Mouse (Mus musculus): ENCODE results near the gene Chml.

Chml gene

DNA sequence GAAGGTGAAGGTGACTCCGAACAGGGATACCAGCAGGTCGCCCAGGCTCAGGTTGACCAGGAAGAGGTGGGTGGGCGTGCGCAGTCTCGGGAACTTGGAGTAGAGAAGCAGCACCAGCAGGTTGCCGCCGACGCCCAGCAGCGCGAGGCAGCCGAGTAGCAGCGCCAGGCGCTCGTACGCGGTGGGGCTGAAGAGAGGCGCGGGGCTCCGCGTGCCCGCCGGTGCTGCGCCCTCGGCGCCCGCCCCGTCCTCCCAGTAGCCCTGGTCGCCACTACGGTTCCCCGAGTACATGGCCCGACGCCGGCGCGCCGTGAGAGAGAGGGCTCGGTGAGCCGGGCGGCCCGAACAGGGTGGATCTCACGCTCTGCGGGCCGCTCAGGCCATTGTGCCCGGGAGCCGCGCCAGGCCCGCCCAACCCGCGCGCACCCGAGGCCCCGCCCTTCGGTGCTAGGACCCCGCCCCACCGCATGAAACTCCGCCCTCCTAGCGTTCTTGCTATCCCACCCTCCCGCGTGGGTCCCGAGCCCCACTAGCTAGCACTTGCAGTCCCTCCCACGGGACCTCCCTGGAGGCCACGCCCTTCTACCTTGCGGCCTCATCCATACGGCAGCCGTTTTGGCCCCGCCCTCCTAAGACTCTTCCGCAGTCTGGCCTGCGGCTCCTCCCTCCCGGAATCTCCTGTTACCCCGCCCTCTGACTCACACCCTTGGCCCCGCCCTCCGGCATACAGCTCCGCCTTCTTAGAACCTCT lies at the start of gene Chml, which contains the start of gene Opn3:
Chml (minus strand) TSS at position 656 of the 751 bp plus-strand sequence.
Opn3 (minus strand) TSS at position 531 of the 751 bp plus-strand sequence.
- peak; percentile 99 for DNase-seq

- no peak for DNase-seq
Observed at GRCm38 (mm10) chr1:175725771-175726170, 33.1 kb upstream of the Chml start.

GRCm38 (mm10) chr1:175716832-175717231 lies 24.1 kb upstream of the Chml start:
- no peak for DNase-seq

DNA sequence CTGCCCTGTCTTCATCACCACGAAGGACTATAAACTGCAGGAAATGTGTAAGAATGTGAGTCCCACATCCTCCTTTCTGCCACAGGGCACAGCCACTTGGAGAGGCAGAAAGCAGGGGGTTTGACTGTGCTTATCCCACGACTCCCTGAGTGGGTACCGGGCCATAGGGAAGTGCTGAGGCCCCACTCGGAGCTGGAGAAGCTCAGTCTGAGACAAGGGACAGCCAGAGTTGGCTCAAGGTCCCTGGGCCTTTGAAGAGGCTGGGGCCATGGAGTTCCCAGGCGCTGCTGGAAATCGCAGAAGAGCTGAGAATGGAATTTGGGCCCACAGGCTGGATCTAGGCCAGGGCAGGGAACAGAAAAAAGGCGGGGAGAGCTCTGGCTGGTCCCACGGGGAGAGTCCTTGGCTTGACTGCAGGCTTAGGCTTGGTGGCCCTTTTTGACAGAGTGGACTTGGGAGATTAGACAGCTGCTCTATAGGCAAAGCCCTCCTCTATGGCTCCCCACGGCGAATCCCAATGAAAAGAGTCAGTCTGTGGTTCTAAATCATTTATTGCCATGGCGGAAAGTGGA lies 19.7 kb upstream of the Chml start:
- DNase-seq, result peak; percentile 28 to 44

DNA sequence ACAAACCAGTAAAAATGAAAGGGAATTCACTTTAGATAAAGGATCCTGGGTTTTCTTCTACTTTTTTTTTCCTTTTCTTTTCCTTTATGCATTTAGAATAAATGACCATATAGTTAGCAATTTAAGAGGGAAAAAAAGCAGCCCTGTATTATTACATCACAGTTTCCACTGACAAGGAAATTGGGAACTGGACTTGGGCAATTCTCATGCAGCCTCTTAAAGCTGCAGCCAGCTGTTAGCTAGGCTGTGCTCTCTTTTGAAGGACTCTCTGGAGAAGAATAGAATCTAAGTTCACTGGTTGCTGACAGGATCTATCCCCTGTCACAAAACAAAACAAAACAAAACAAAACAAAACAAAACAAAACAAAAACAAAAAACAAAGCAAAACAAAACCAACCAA lies 15.3 kb upstream of the Chml start:
- no peak for DNase-seq

- no peak for DNase-seq
Observed at GRCm38 (mm10) chr1:175707599-175707998, 14.9 kb upstream of the Chml start.

DNA sequence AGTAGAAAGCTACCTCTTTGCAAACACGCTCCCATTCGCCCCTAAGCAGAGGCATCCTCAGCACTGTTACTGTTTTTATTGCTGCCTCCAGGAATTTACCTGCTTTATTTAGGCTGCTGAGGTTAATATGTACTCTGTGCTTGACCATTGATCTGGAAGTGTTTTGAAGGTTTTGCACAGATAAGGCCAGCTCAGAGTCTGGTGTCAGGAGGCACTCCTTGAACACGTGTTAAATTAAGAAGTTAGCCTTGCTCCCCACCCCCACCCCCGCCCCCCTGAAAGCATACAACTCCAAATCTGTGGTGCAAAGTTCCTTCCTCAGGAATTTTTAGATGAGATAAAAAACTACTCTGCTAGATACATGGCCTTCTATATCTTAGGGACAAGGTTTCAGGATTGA lies 8.4 kb upstream of the Chml start:
- no peak for DNase-seq

DNA sequence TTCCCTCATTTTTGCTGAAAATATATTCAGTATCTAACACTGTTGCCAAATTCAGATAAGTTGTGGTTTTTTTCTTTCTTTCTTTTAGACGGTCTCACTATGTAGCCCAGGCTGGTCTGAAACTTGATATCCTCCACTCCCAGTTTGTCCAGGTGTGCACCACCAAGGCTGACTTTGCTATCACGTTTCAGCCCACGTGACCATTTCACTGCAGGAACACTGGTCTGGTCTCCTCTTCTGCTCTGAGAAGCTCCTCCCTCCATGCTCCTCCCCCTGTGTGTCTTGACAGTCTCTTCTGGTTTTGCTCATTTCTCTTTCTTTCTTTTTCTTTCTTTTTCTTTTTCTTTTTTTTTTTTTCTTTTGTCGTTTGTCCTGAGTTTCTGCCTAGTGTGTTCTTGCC lies 7.1 kb upstream of the Chml start:
- no peak for DNase-seq

GRCm38 (mm10) chr1:175699375-175699774 lies 6.7 kb upstream of the Chml start:
- DNase-seq, result no peak

DNA sequence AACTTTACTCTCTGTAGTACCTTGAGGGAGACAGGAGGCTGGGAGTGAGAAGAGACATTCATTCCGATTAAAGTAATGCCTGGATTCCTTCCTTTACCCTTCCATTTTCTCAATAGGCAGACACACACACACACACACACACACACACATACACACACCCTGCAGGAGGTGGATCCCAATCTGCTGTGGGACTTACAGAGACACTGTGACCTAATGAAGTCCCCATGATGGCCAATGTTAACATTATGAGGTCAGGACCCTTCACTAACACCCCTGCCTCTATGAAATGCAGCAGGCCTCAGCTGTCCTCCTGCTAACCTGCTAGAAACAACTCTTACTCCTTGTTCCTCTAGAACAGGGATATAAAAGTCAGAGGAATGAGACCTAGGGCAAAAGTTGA lies 5.6 kb upstream of the Chml start, which contains the start of gene Wdr64:
Wdr64 (plus strand) TSS at position 301 of the 400 bp plus-strand sequence.
- no peak for DNase-seq

- DNase-seq, result peak in 1 of 2 experiments; percentile 10
Observed at GRCm38 (mm10) chr1:175693429-175693960, 794 bp upstream of the Chml start.

DNA sequence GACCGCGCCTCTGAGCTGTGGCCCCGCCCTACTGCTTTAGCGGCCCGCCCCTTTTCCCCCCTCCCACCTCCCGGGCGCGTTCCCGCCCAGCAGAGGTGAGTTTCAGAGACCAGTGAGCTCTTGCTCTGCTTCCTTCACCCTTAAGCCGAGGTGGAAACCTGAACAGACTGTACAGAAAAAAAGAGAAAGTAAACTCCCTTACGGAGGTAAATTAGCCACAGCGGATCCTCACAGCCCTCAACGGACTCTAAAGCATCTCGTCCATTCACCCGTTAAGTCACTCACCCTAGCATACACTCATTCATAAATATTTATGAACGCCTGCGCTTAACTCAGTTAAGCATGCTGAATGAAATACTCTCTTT lies 278 bp upstream of the Chml start:
- no peak for DNase-seq

GRCm38 (mm10) chr1:175691686-175692245 lies 935 bp downstream of the Chml start:
- DNase-seq, result no peak

DNA sequence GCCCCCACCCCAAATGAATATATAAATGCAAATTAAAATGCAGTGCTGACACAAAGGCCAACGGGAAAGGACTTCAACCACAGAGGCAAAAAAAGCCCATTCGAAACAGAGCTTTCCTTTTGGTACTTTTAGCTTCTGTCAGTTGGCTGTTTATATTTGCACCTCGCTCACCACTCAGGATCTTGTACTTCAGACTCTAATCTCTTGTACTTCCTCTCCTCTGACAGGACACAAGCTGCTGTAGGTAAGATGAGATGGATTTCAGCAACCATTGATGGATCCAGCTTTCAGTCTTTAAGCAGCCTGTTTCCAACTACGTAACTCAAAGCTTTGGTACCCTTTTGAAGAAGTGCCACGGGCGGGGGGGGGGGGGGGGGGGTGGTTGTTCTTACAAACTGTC lies 11.7 kb downstream of the Chml start:
- DNase-seq, result no peak

- no peak for DNase-seq
Observed at GRCm38 (mm10) chr1:175677459-175677858, 15.2 kb downstream of the Chml start.

GRCm38 (mm10) chr1:175675116-175675515 lies 17.6 kb downstream of the Chml start:
- no peak for DNase-seq

- DNase-seq, result no peak
Observed at GRCm38 (mm10) chr1:175673563-175674325, 19.0 kb downstream of the Chml start.

- no peak for DNase-seq
Observed at GRCm38 (mm10) chr1:175671626-175672025, 21.1 kb downstream of the Chml start.

GRCm38 (mm10) chr1:175670042-175670441 lies 22.7 kb downstream of the Chml start:
- no peak for DNase-seq

DNA sequence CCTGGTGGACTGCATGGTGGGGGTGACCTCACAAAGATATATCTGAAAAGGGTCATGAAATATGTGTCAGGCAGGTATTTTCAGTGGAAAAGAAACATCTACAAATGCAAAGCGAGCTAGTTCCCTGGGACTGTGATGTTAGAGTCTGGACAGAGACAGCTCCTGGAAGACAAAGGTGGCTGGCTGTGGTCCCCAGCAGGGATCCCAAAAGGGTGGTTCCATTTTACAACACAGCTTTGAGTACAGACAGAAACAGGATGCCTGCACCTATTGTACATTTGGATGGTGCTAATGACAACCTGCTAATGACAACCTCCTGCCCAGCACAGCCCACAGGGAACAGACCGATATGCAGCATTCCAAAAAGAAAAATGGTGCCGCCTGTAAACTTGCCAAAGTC lies 23.2 kb downstream of the Chml start:
- DNase-seq, result no peak

DNA sequence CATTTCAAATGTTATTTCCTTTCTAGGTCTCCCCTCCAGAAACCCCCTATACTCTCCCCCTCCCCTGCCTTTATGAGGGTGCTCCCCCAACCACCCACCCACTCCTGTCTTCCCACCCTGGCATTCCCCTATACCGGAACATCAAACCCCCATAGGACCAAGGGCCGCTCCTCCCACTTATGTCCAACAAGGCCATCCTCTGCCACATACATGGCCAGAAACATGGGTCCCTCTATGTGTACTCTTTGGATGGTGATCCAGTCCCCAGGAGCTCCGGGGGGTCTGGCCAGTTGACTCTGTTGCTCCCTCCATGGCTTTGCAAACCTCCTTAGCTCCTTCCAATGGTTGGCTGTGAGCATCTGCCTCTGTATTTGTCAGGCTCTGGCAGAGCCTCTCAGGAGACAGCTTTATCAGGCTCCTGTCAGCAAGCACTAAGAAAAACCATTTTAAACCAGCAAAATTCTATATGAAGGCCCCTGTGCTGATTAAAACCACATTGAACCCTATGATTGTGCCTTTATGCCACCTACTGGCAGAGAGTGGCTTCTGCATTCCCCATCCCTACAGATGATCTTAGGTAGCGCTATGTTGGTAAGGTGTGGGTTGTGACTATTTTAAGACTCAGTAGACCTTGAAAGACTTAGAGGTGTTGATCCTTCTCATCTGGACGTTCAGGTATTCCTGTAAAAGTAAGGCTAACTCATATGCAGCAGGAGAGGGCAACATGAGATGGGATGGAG lies 23.9 kb downstream of the Chml start:
- DNase-seq, result peak; percentile 20 to 37

- DNase-seq, result no peak
Observed at GRCm38 (mm10) chr1:175659900-175660299, 32.8 kb downstream of the Chml start.
